Comparison of ENCODE assay signal across 19 mouse cellular contexts in genomic region chr9:63309956-63310355, GRCm38 (mm10).
DNase-seq lines count a peak whose midpoint lies in the region; ATAC-seq and TF ChIP-seq lines count a peak whose summit lies in the region.
"Had no signal": no experiment of that assay in that cellular context is flagged by ENCODE, and none has a peak within 500 bp of the region (broad histone marks: within the 10 kb centered on the region; RNA-seq: fewer than 3 reads in every experiment).

No protein-coding gene starts in this region.

- 66% methylated on average over 6 of the region's 6 CpGs for WGBS in heart, embryonic 10.5 days
- 65% methylated on average over 6 of the region's 6 CpGs for WGBS in heart, embryonic 16.5 days

- peaks cover 6% of the 10 kb centered on the region; the same call in 1 of the 2 replicates for H3K36me3 ChIP-seq in heart, embryonic 10.5 days
- H3K36me3 ChIP-seq in heart, embryonic 16.5 days (ENCODE audit: control insufficient read depth, insufficient read depth): peaks cover 3% of the 10 kb centered on the region; the same call in 1 of the 2 replicates
- H3K36me3 ChIP-seq: hindbrain, embryonic 15.5 days had no signal

- intact Hi-C loops in gastrocnemius, adult 2 months (cut with DNase I): loop anchor here (5.0 kb wide), 1 partner anchor 87 kb away; the partner anchor contains the start of gene 2300009A05Rik
- intact Hi-C loops in gastrocnemius, postnatal 14 days (cut with DNase I; ENCODE audit: low total_unique reads): no loop called here

- H3K27me3 ChIP-seq in heart, embryonic 10.5 days (ENCODE audit: insufficient read depth, poor library complexity, severe bottlenecking): no peaks in the 10 kb centered on the region
- no peaks in the 10 kb centered on the region for H3K27me3 ChIP-seq in heart, embryonic 16.5 days (ENCODE audit: control insufficient read depth, insufficient read depth, low read length)
- H3K27me3 ChIP-seq: forebrain, embryonic 13.5 days; hindbrain, embryonic 15.5 days had no signal

- H3K4me1 ChIP-seq in heart, embryonic 10.5 days: peaks cover 37% of the 10 kb centered on the region
- H3K4me1 ChIP-seq in heart, embryonic 16.5 days (ENCODE audit: control insufficient read depth, insufficient read depth, low read length): peaks cover 35% of the 10 kb centered on the region

- DNase-seq in gastrocnemius, adult 2 months: no peak
- DNase-seq in gastrocnemius, postnatal 14 days: no peak
- no peak for DNase-seq in heart, embryonic 10.5 days (ENCODE audit: low spot score)
- peak; percentile 20 for DNase-seq in heart, postnatal 4 days
- DNase-seq in ovary, postnatal 36 days (ENCODE audit: low spot score): no peak
- no peak for DNase-seq in cerebellum, postnatal 14 days
- DNase-seq: adrenal gland, postnatal 14 days; B cell, adult 2 months; cerebellum, adult 18-20 months; cerebellum, adult 9-11 months; forebrain, postnatal 0 days; kidney, adult 8-10 months had no signal

- H3K9ac ChIP-seq in heart, embryonic 16.5 days (ENCODE audit: low read length): no peak overlapping the region
- H3K9ac ChIP-seq: forebrain, embryonic 13.5 days; forebrain, postnatal 0 days; hindbrain, embryonic 15.5 days had no signal

- 0 out of 2 replicates have a peak overlapping the region, but pooled peaks have one; percentile 84 for H3K27ac ChIP-seq in gastrocnemius, adult 2 months
- peak overlapping the region; percentile 56 for H3K27ac ChIP-seq in heart, embryonic 10.5 days
- H3K27ac ChIP-seq in heart, embryonic 16.5 days (ENCODE audit: low read length): peak overlapping the region; percentile 43; the same call in 1 of the 2 replicates
- H3K27ac ChIP-seq: embryonic facial prominence, embryonic 10.5 days; forebrain, embryonic 13.5 days; hindbrain, embryonic 15.5 days had no signal

- no peak overlapping the region for H3K4me3 ChIP-seq in gastrocnemius, adult 2 months
- no peak overlapping the region for H3K4me3 ChIP-seq in heart, embryonic 10.5 days
- H3K4me3 ChIP-seq in heart, embryonic 16.5 days (ENCODE audit: low read length): no peak overlapping the region
- H3K4me3 ChIP-seq: embryonic facial prominence, embryonic 10.5 days; forebrain, embryonic 13.5 days; hindbrain, embryonic 15.5 days had no signal

- H3K4me2 ChIP-seq in heart, embryonic 16.5 days (ENCODE audit: low read depth, low read length): no peak overlapping the region
- H3K4me2 ChIP-seq: forebrain, embryonic 13.5 days; hindbrain, embryonic 15.5 days had no signal

- no peak for TF ChIP-seq CTCF in gastrocnemius, adult 2 months (IDR thresholded peaks at IDR 0.05)

- H3K9me3 ChIP-seq in heart, embryonic 10.5 days: no peaks in the 10 kb centered on the region
- no peaks in the 10 kb centered on the region for H3K9me3 ChIP-seq in heart, embryonic 16.5 days (replicated peaks; ENCODE audit: control insufficient read depth, low read length)
- H3K9me3 ChIP-seq: forebrain, embryonic 13.5 days; G1E; hindbrain, embryonic 15.5 days had no signal

- no peak for ATAC-seq in heart, embryonic 16.5 days (replicated peaks; ENCODE audit: extremely low read depth, insufficient read depth, low FRiP score)
- ATAC-seq: CD4-positive, CD25-positive, alpha-beta regulatory T cell, adult 4 months; forebrain, embryonic 13.5 days; forebrain, postnatal 0 days; intestine, embryonic 16.5 days had no signal
